ENCODE assay signal across 28 mouse cellular contexts in the genomic region with DNA sequence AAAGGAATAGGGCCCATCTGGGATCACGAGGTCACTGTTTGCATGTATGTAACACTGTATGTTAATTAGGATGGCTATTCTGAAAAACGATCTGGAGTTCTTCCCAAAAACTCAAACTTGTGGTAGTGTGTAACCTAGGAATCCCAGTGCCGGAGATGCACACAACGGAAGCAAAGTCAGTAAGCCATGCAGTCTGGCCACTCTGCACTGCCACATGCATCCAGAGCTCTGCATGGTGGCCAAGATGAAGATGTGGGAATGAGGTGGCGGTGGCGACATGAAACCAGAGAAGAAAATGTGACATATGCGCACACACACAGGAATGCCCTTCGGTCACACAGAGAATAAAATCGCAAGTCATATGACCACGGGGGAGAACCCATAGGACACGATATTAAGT.
"Had no signal": no experiment of that assay in that cellular context is flagged by ENCODE, and none has a peak within 500 bp of the region (broad histone marks: within the 10 kb centered on the region; RNA-seq: fewer than 3 reads in every experiment).

No protein-coding gene starts in this region.

- H3K9me3 ChIP-seq: embryonic facial prominence, embryonic 10.5 days; embryonic facial prominence, embryonic 12.5 days; embryonic facial prominence, embryonic 13.5 days; embryonic facial prominence, embryonic 15.5 days; forebrain, embryonic 10.5 days; forebrain, embryonic 12.5 days; forebrain, embryonic 13.5 days; forebrain, embryonic 15.5 days had no signal

- H3K4me3 ChIP-seq: embryonic facial prominence, embryonic 10.5 days; embryonic facial prominence, embryonic 12.5 days; embryonic facial prominence, embryonic 13.5 days; embryonic facial prominence, embryonic 15.5 days; erythroblast, embryonic 14.5 days; forebrain, embryonic 10.5 days; forebrain, embryonic 12.5 days; forebrain, embryonic 13.5 days; forebrain, embryonic 15.5 days; gastrocnemius, adult 2 months; heart, adult 2 months had no signal

- H3K9ac ChIP-seq: embryonic facial prominence, embryonic 12.5 days; embryonic facial prominence, embryonic 13.5 days; embryonic facial prominence, embryonic 15.5 days; forebrain, embryonic 12.5 days; forebrain, embryonic 13.5 days; forebrain, embryonic 15.5 days; forebrain, postnatal 0 days had no signal

- DNase-seq: cerebellum, adult 2 months; cerebellum, adult 8-10 months; cerebellum, adult 9-10 months; cerebellum, adult 9-11 months; cerebellum, postnatal 10 days; cerebellum, postnatal 14 days; cerebellum, postnatal 25 days; cerebellum, postnatal 36 days; embryo, embryonic 11 days; forebrain, postnatal 0 days; gastrocnemius, adult 2 months; gastrocnemius, postnatal 10 days; gastrocnemius, postnatal 14 days; gastrocnemius, postnatal 25 days; gastrocnemius, postnatal 36 days; heart, adult 18-20 months; heart, adult 2 months had no signal

- H3K27ac ChIP-seq: embryonic facial prominence, embryonic 10.5 days; embryonic facial prominence, embryonic 12.5 days; embryonic facial prominence, embryonic 13.5 days; embryonic facial prominence, embryonic 15.5 days; forebrain, embryonic 10.5 days; forebrain, embryonic 12.5 days; forebrain, embryonic 13.5 days; forebrain, embryonic 15.5 days; gastrocnemius, adult 2 months; heart, adult 2 months had no signal

- H3K4me1 ChIP-seq: embryonic facial prominence, embryonic 15.5 days; forebrain, embryonic 10.5 days; forebrain, embryonic 12.5 days; forebrain, embryonic 13.5 days; forebrain, embryonic 15.5 days had no signal

- H3K27me3 ChIP-seq: embryonic facial prominence, embryonic 12.5 days; embryonic facial prominence, embryonic 13.5 days; embryonic facial prominence, embryonic 15.5 days; forebrain, embryonic 12.5 days; forebrain, embryonic 13.5 days; forebrain, embryonic 15.5 days had no signal

- ATAC-seq: forebrain, embryonic 13.5 days; forebrain, embryonic 14.5 days; forebrain, embryonic 15.5 days; forebrain, embryonic 16.5 days; forebrain, postnatal 0 days had no signal

- H3K4me2 ChIP-seq: embryonic facial prominence, embryonic 12.5 days; embryonic facial prominence, embryonic 13.5 days; embryonic facial prominence, embryonic 15.5 days; forebrain, embryonic 12.5 days; forebrain, embryonic 13.5 days; forebrain, embryonic 15.5 days had no signal
